Mouse (Mus musculus) kidney, embryonic 14.5 days (tissue): ENCODE measurements at regions not wholly inside any gene's neighbourhood (a gene's known extent, or its start where the extent isn't known, plus 50 kb on each side); places are given as distances from the start of the nearest gene placed in this dataset.
"Not testable (repeated sequence)": the region's sequence is repeated elsewhere in the genome, so short reads cannot be mapped to it uniquely, and the experiment has no call there.

ENCODE experiments used
- ATAC-seq: fragments of 200-750 bp; cut with Nextera tagmentation; 2 replicates; pipeline ENCODE4 v1.8.0; 2017; ENCODE audit warnings: moderate number of reproducible peaks, mild to moderate bottlenecking, moderate TSS enrichment, moderate library complexity; ENCODE audit not compliant: low FRiP score, low TSS enrichment
- H3K27ac ChIP-seq: fragments of 300-500 bp; sonication (generic); 2 replicates; pipeline ENCODE4 v1.5.1; 2014; ENCODE audit warnings: low read depth, mild to moderate bottlenecking, low read length, moderate library complexity, mixed read lengths
- H3K27me3 ChIP-seq: fragments of 300-500 bp; sonication (generic); 2 replicates; pipeline ENCODE4 v1.6.1; 2014; ENCODE audit warnings: mild to moderate bottlenecking, low read length; ENCODE audit not compliant: control insufficient read depth, insufficient read depth
- H3K36me3 ChIP-seq: fragments of 300-500 bp; sonication (generic); 2 replicates; pipeline ENCODE4 v1.6.1; 2014; ENCODE audit warnings: low read length, mixed read lengths; ENCODE audit not compliant: control insufficient read depth, insufficient read depth
- H3K4me1 ChIP-seq: fragments of 300-500 bp; sonication (generic); 2 replicates; pipeline ENCODE4 v1.6.1; 2014; ENCODE audit warnings: low read length, mixed read lengths; ENCODE audit not compliant: control insufficient read depth, insufficient read depth
- H3K4me2 ChIP-seq: fragments of 300-500 bp; sonication (generic); replicated peaks from 2 replicates; pipeline ENCODE4 v1.6.1; 2014; ENCODE audit warnings: low read depth, mild to moderate bottlenecking, low read length
- H3K4me3 ChIP-seq: fragments of 300-500 bp; sonication (generic); 2 replicates; pipeline ENCODE4 v1.5.1; 2014; ENCODE audit warnings: mild to moderate bottlenecking, low read length
- H3K9ac ChIP-seq: fragments of 300-500 bp; sonication (generic); 2 replicates; pipeline ENCODE4 v1.6.1; 2014; ENCODE audit warnings: low read depth, mild to moderate bottlenecking, low read length, moderate library complexity
- H3K9me3 ChIP-seq: fragments of 300-500 bp; sonication (generic); 2 replicates; pipeline ENCODE4 v1.6.1; 2016; ENCODE audit warnings: low read length; ENCODE audit not compliant: control insufficient read depth
- WGBS: fragments of 180-500 bp; shearing (Covaris S2); extraction: QIAGEN DNeasy Blood & Tissue Kit; methylation state at CpG from one replicate; pipeline ENCODE4 v1.1.7; 2014; 5-methylcytosine and 5-hydroxymethylcytosine counted together

- no peak for ATAC-seq
- Histone ChIP-seq H3K36me3 (no peaks in the 10 kb centered on the region), H3K4me3 (no peak overlapping the region), H3K4me2 (no peak overlapping the region), H3K9ac (no peak overlapping the region), H3K9me3 (no peaks in the 10 kb centered on the region), H3K27me3 (no peaks in the 10 kb centered on the region), H3K4me1 (no peaks in the 10 kb centered on the region), H3K27ac (no peak overlapping the region)
- WGBS = 64% methylated on average over 2 of the region's 2 CpGs
These were observed 943.7 kb upstream of the Prmt6 start for GRCm38 (mm10) chr3:111194541-111194940.

DNA sequence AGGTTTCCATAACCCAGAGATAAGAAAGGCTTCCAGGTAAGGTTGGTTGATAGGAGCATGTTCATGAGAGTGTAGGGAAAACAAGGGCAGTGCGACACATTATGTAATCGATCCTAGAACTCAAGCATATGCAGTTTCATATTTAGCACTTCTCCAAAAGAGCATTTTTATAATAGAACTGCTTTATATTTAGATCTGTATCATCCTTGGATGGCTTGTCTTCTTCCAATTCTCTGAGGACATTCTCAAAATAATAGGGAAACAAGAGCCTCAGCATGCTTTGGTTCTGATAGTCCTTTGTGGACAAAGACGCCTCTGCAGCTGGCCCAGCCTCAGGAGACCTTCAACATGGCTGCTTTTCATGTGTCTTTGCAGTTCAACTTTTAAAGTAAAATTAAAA lies 915.9 kb upstream of the Prmt6 start:
- Histone ChIP-seq H3K4me3 (no peak overlapping the region), H3K9ac (no peak overlapping the region), H3K27ac (no peak overlapping the region), H3K36me3 (no peaks in the 10 kb centered on the region), H3K4me2 (no peak overlapping the region), H3K9me3 (no peaks in the 10 kb centered on the region), H3K4me1 (no peaks in the 10 kb centered on the region), H3K27me3 (no peaks in the 10 kb centered on the region)
- ATAC-seq = no peak
- WGBS = 93% methylated on average over 3 of the region's 3 CpGs

- H3K36me3 ChIP-seq, H3K27me3 ChIP-seq, H3K9ac ChIP-seq, H3K4me2 ChIP-seq, H3K4me3 ChIP-seq, H3K4me1 ChIP-seq, ATAC-seq, H3K27ac ChIP-seq, H3K9me3 ChIP-seq: not testable (repeated sequence)
- WGBS = 100% methylated on average over 1 of the region's 1 CpGs
These were observed 890.4 kb upstream of the Prmt6 start for GRCm38 (mm10) chr3:111141196-111141595.

DNA sequence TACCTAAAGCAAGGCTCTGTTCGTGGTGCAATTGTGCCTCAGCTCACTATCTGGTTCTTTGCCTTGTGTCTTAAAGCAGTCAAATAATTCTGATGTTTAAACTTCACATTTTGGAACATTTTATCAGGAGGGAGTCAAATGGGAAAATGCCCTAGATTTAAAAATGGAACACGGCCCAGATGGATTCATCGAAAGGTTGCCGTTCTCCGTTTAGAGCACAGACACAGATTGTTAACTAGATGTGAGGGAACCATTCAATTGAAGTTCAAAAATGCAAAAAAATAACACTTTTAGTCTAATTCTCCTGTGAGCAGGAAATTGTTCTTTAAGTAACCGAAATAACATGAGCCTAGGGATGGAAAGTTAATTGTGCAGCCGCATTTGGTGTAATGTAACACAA lies 858.2 kb upstream of the Prmt6 start:
- no peaks in the 10 kb centered on the region for H3K27me3 ChIP-seq
- no peak for ATAC-seq
- no peak overlapping the region for H3K9ac ChIP-seq
- H3K27ac ChIP-seq = no peak overlapping the region
- no peaks in the 10 kb centered on the region for H3K4me1 ChIP-seq
- H3K9me3 ChIP-seq = no peaks in the 10 kb centered on the region
- no peak overlapping the region for H3K4me2 ChIP-seq
- no peaks in the 10 kb centered on the region for H3K36me3 ChIP-seq
- 95% methylated on average over 7 of the region's 7 CpGs for WGBS
- no peak overlapping the region for H3K4me3 ChIP-seq

DNA sequence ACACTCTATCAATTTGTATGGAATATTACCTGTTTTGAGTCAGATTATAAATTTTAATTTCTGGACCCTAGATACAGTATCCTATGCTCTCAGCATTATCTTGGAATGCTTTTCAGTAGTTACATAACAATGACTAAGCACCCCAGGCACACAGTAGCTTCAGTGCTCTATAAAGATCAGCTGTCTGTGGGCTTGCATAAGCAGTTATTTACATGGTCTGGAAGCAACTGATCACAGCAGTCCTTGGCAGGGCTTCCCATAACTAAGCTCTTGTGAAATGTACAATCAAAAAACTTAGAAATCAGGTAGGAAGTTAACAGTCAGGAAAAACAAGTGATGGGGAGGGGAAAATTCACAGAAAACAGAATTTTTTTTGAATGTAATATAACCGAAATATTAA lies 851.8 kb upstream of the Prmt6 start:
- WGBS = 73% methylated on average over 1 of the region's 1 CpGs

DNA sequence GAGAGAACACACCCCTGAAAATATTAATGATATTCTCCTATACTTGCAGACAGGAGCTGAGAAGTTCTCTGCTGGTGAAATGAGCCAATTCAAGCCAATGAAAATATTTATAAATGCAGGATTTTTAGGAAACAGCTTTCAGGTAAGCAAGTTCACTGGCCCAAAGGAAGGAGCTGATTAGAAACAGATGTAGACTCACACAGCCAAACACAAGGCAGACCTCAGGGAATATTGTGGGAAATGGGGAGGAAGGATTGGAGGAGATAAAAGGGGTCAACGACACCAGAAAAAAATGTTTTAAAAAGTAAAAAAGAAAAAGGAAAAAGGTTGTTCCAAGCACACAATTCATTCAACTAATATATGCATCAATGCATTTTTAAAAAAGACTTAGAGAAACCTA lies 823.5 kb upstream of the Prmt6 start:
- ATAC-seq = no peak
- 47% methylated on average over 1 of the region's 1 CpGs for WGBS
- no peaks in the 10 kb centered on the region for H3K36me3 ChIP-seq
- H3K4me2 ChIP-seq = no peak overlapping the region
- H3K4me3 ChIP-seq = no peak overlapping the region
- H3K4me1 ChIP-seq = no peaks in the 10 kb centered on the region
- no peak overlapping the region for H3K9ac ChIP-seq
- H3K27ac ChIP-seq = no peak overlapping the region
- H3K27me3 ChIP-seq = no peaks in the 10 kb centered on the region
- H3K9me3 ChIP-seq = no peaks in the 10 kb centered on the region

More for the DNA sequence above, 851.8 kb upstream of the Prmt6 start:
- Histone ChIP-seq H3K4me2 (no peak overlapping the region), H3K4me3 (no peak overlapping the region), H3K36me3 (no peaks in the 10 kb centered on the region), H3K9ac (no peak overlapping the region), H3K27me3 (no peaks in the 10 kb centered on the region), H3K4me1 (no peaks in the 10 kb centered on the region), H3K9me3 (no peaks in the 10 kb centered on the region), H3K27ac (no peak overlapping the region)
- no peak for ATAC-seq

DNA sequence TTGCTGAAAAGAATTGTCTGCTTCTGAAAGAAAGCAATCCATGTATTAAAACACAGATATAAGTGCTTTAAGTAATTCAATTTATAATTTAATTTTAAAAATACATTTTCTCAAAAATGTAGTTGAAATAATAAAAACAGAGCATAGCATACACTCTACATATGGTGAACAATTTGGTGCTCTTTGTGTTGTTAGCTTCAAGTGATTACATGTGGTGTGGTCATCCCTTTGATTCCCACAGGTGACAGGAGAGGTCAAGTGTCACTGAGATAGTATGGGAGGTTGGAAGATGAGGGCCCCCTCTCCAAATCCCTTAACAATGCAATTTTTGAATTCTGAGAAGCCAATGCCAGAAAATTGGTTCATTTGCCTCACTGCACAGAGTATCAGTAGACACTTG lies 819.5 kb upstream of the Prmt6 start:
- ATAC-seq = no peak
- Histone ChIP-seq H3K4me1 (no peaks in the 10 kb centered on the region), H3K9me3 (no peaks in the 10 kb centered on the region), H3K27me3 (no peaks in the 10 kb centered on the region), H3K4me2 (no peak overlapping the region), H3K9ac (no peak overlapping the region), H3K36me3 (no peaks in the 10 kb centered on the region), H3K4me3 (no peak overlapping the region), H3K27ac (no peak overlapping the region)

DNA sequence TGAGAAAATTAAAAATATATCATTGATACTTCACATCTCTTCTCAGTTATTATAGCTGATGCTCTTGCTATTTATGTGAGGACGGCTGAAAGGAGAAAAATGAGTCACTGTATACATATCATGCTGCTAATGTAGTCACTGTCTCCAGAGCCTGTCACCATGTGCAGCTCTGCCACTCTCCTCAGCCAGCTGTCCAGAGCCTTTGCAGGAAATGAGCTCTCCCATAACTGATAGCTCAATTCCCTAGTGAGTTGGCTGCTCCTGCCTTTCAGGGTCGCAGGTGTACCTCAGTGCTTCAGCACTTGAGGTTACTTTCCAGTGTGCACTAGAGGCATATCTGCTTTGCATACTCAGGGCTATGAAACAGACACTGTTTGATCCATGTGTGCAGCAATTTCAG lies 819.0 kb upstream of the Prmt6 start:
- no peaks in the 10 kb centered on the region for H3K4me1 ChIP-seq

GRCm38 (mm10) chr3:111069156-111069555 lies 818.4 kb upstream of the Prmt6 start:
- ATAC-seq = no peak
- no peaks in the 10 kb centered on the region for H3K9me3 ChIP-seq
- H3K36me3 ChIP-seq = no peaks in the 10 kb centered on the region
- H3K27ac ChIP-seq = no peak overlapping the region
- no peaks in the 10 kb centered on the region for H3K4me1 ChIP-seq
- no peak overlapping the region for H3K9ac ChIP-seq
- H3K4me3 ChIP-seq = no peak overlapping the region
- no peaks in the 10 kb centered on the region for H3K27me3 ChIP-seq
- WGBS = 27% methylated on average over 7 of the region's 7 CpGs
- no peak overlapping the region for H3K4me2 ChIP-seq

More for the DNA sequence above, 819.0 kb upstream of the Prmt6 start:
- Histone ChIP-seq H3K4me2 (no peak overlapping the region), H3K36me3 (no peaks in the 10 kb centered on the region), H3K9ac (no peak overlapping the region), H3K27ac (no peak overlapping the region), H3K27me3 (no peaks in the 10 kb centered on the region), H3K9me3 (no peaks in the 10 kb centered on the region), H3K4me3 (no peak overlapping the region)
- 68% methylated on average over 2 of the region's 2 CpGs for WGBS
- ATAC-seq = no peak

- H3K27ac ChIP-seq = no peak overlapping the region
- H3K9ac ChIP-seq = no peak overlapping the region
- no peaks in the 10 kb centered on the region for H3K4me1 ChIP-seq
- 42% methylated on average over 2 of the region's 2 CpGs for WGBS
- H3K4me3 ChIP-seq = no peak overlapping the region
- H3K9me3 ChIP-seq = no peaks in the 10 kb centered on the region
- no peak overlapping the region for H3K4me2 ChIP-seq
- no peaks in the 10 kb centered on the region for H3K27me3 ChIP-seq
- peak; percentile 57; the same call in 1 of the 2 replicates for ATAC-seq
- H3K36me3 ChIP-seq = no peaks in the 10 kb centered on the region
These were observed 798.8 kb upstream of the Prmt6 start for GRCm38 (mm10) chr3:111049638-111050037.
